Mouse (Mus musculus) limb, embryonic 14.5 days (tissue): Measurements from ENCODE around the gene Fam193a. TPM values are rescaled to one million over a fixed set of nuclear protein-coding genes. Genes with fewer than 3 reads are reported as not detected.

Experiments used
- ATAC-seq: fragments of 200-750 bp; cut with Nextera tagmentation; 2 replicates; pipeline ENCODE4 v1.8.0; 2017; ENCODE audit warnings: low read depth, moderate number of reproducible peaks, moderate TSS enrichment; ENCODE audit not compliant: low FRiP score
- DNase-seq: peaks from one replicate; pipeline ENCODE4 v3.0.0-alpha.2; 2015; ENCODE audit warnings: low spot score
- H3K27ac ChIP-seq: fragments of 300-500 bp; sonication (generic); replicated peaks from 2 replicates; pipeline ENCODE4 v1.5.1; 2014; ENCODE audit warnings: low read depth, mild to moderate bottlenecking, low read length, moderate library complexity, mixed read lengths
- H3K27me3 ChIP-seq: fragments of 300-500 bp; sonication (generic); 2 replicates; pipeline ENCODE4 v1.6.1; 2014; ENCODE audit warnings: low read length, mixed read lengths; ENCODE audit not compliant: control insufficient read depth, insufficient read depth
- H3K36me3 ChIP-seq: fragments of 300-500 bp; sonication (generic); 2 replicates; pipeline ENCODE4 v1.6.1; 2014; ENCODE audit warnings: mild to moderate bottlenecking, low read length, moderate library complexity, mixed read lengths; ENCODE audit not compliant: control insufficient read depth, insufficient read depth
- H3K4me1 ChIP-seq: fragments of 300-500 bp; sonication (generic); 2 replicates; pipeline ENCODE4 v1.6.1; 2014; ENCODE audit warnings: antibody characterized with exemption, low read length, mixed read lengths; ENCODE audit not compliant: control insufficient read depth, insufficient read depth
- H3K4me2 ChIP-seq: fragments of 300-500 bp; sonication (generic); replicated peaks from 2 replicates; pipeline ENCODE4 v1.6.1; 2014; ENCODE audit warnings: low read depth, mild to moderate bottlenecking, low read length, moderate library complexity; ENCODE audit not compliant: severe bottlenecking
- H3K4me3 ChIP-seq: fragments of 300-500 bp; sonication (generic); replicated peaks from 2 replicates; pipeline ENCODE4 v1.5.1; 2014; ENCODE audit warnings: low read length
- H3K9ac ChIP-seq: fragments of 300-500 bp; sonication (generic); 2 replicates; pipeline ENCODE4 v1.6.1; 2014; ENCODE audit warnings: mild to moderate bottlenecking, low read depth, low read length, moderate library complexity; ENCODE audit not compliant: severe bottlenecking
- H3K9me3 ChIP-seq: fragments of 300-500 bp; sonication (generic); 2 replicates; pipeline ENCODE4 v1.6.1; 2016; ENCODE audit warnings: low read length; ENCODE audit not compliant: control insufficient read depth
- POLR2A ChIP-seq: fragments of 200-500 bp; IDR thresholded peaks from 2 replicates; pipeline ENCODE4 v1.8.0; 2012; ENCODE audit warnings: inconsistent platforms, mild to moderate bottlenecking, moderate library complexity, borderline replicate concordance; ENCODE audit not compliant: insufficient read depth, insufficient read length; ENCODE audit errors: extremely low read depth
- WGBS: fragments of 180-500 bp; shearing (Covaris S2); extraction: QIAGEN DNeasy Blood & Tissue Kit; methylation state at CpG from one replicate; pipeline ENCODE4 v1.1.7; 2014; 5-methylcytosine and 5-hydroxymethylcytosine counted together
- polyA plus RNA-seq, 2 experiments: library from polyadenylated mRNA; depleted of rRNA in 1 of 2; stranded (reverse) in 1 of 2; unstranded in 1 of 2; fragments of >200 nt; fragmentation: Nextera tagmentation in 1 of 2; extraction: Ambion mirVana in 1 of 2; gene quantifications; 2 replicates each; pipeline versions ENCODE4 v1.2.1 to v1.2.3; 2012 to 2014

Gene Fam193a
- polyA plus RNA-seq, 2 experiments: 16.6 to 57.5 TPM

- no peaks in the 10 kb centered on the region for H3K36me3 ChIP-seq
- no peak for DNase-seq
- TF ChIP-seq POLR2A: no peak
Observed at GRCm38 (mm10) chr5:34330136-34330535, 39.6 kb upstream of the Fam193a start.

GRCm38 (mm10) chr5:34334081-34334480 is 35.7 kb upstream of the Fam193a start:
- no peak for ATAC-seq
- no peak for TF ChIP-seq POLR2A
- Histone ChIP-seq H3K4me2 (no peak overlapping the region), H3K27me3 (no peaks in the 10 kb centered on the region), H3K27ac (no peak overlapping the region), H3K9ac (no peak overlapping the region), H3K4me3 (no peak overlapping the region), H3K4me1 (peaks cover 14% of the 10 kb centered on the region), H3K9me3 (no peaks in the 10 kb centered on the region), H3K36me3 (no peaks in the 10 kb centered on the region; the same call in 1 of the 2 replicates)
- DNase-seq: no peak
- WGBS: 85% methylated on average over 1 of the region's 1 CpGs

More at GRCm38 (mm10) chr5:34330136-34330535, 39.6 kb upstream of the Fam193a start:
- H3K27ac ChIP-seq: no peak overlapping the region
- peaks cover 16% of the 10 kb centered on the region for H3K4me1 ChIP-seq
- no peak overlapping the region for H3K9ac ChIP-seq
- H3K4me2 ChIP-seq: no peak overlapping the region
- no peaks in the 10 kb centered on the region for H3K27me3 ChIP-seq
- no peak overlapping the region for H3K4me3 ChIP-seq
- no peak for ATAC-seq
- WGBS: 75% methylated on average over 2 of the region's 2 CpGs
- H3K9me3 ChIP-seq: no peaks in the 10 kb centered on the region

GRCm38 (mm10) chr5:34335539-34336096 is 34.1 kb upstream of the Fam193a start:
- ATAC-seq (peak; percentile 52), DNase-seq (no peak)
- 2% methylated on average over 21 of the region's 21 CpGs for WGBS
- Histone ChIP-seq H3K9me3 (no peaks in the 10 kb centered on the region), H3K4me3 (peak overlapping the region; percentile 98), H3K4me1 (peaks cover 14% of the 10 kb centered on the region), H3K4me2 (peak overlapping the region; percentile 93), H3K27ac (peak overlapping the region; percentile 92), H3K36me3 (no peaks in the 10 kb centered on the region; the same call in 1 of the 2 replicates), H3K9ac (peak overlapping the region; percentile 98), H3K27me3 (no peaks in the 10 kb centered on the region)
- TF ChIP-seq POLR2A: no peak

GRCm38 (mm10) chr5:34336097-34336774 is 33.5 kb upstream of the Fam193a start, which contains the start of gene Rnf4:
Gene Rnf4, plus strand, starts transcription at chr5:34336289.
- peaks cover 14% of the 10 kb centered on the region for H3K4me1 ChIP-seq
- TF ChIP-seq POLR2A: peak; percentile 76; the same call in 1 of the 2 replicates
- H3K9me3 ChIP-seq: no peaks in the 10 kb centered on the region
- no peaks in the 10 kb centered on the region; the same call in 1 of the 2 replicates for H3K36me3 ChIP-seq
- no peaks in the 10 kb centered on the region for H3K27me3 ChIP-seq
- ATAC-seq (peak; percentile 96), DNase-seq (peak; percentile 98)
- peak within 1 kb of the TSS; percentile 98 for H3K27ac ChIP-seq
- 0% methylated on average over 40 of the region's 67 CpGs for WGBS
- peak within 1 kb of the TSS; percentile 98 for H3K4me3 ChIP-seq
- peak within 1 kb of the TSS; percentile 98 for H3K9ac ChIP-seq
- peak within 1 kb of the TSS; percentile 93 for H3K4me2 ChIP-seq

- under 1% methylated on average over 38 of the region's 42 CpGs for WGBS
Observed at GRCm38 (mm10) chr5:34336775-34337450, 32.8 kb upstream of the Fam193a start.

More at GRCm38 (mm10) chr5:34336775-34337450, 32.8 kb upstream of the Fam193a start:
- ATAC-seq: no peak
- peaks cover 14% of the 10 kb centered on the region for H3K4me1 ChIP-seq
- TF ChIP-seq POLR2A: no peak
- peak overlapping the region; percentile 93 for H3K4me2 ChIP-seq
- peak; percentile 48 for DNase-seq
- H3K36me3 ChIP-seq: no peaks in the 10 kb centered on the region; the same call in 1 of the 2 replicates
- no peaks in the 10 kb centered on the region for H3K9me3 ChIP-seq
- peak overlapping the region; percentile 98 for H3K27ac ChIP-seq
- H3K27me3 ChIP-seq: no peaks in the 10 kb centered on the region
- peak overlapping the region; percentile 98 for H3K9ac ChIP-seq
- H3K4me3 ChIP-seq: peak overlapping the region; percentile 98
